Mouse (Mus musculus): ENCODE measurements around the gene Tmf1. TPM values are rescaled to one million over a fixed set of nuclear protein-coding genes. Genes with fewer than 3 reads are reported as not detected.

Gene Tmf1
- 39.4 and 47.4 TPM in 2 replicates for polyA plus RNA-seq (2021; fragmentation: Nextera tagmentation)
- long read RNA-seq, experiment 1, full-length matches to known transcripts = 1 of 28 reads
- long read RNA-seq, experiment 1, partial matches to known transcripts = 23 of 28 reads
- long read RNA-seq, experiment 1, other reads (novel, unspliced or antisense) = 4 of 28 reads
- long read RNA-seq, experiment 2, partial matches to known transcripts = 17 of 135 reads
- long read RNA-seq, experiment 2, other reads (novel, unspliced or antisense) = 118 of 135 reads

DNA sequence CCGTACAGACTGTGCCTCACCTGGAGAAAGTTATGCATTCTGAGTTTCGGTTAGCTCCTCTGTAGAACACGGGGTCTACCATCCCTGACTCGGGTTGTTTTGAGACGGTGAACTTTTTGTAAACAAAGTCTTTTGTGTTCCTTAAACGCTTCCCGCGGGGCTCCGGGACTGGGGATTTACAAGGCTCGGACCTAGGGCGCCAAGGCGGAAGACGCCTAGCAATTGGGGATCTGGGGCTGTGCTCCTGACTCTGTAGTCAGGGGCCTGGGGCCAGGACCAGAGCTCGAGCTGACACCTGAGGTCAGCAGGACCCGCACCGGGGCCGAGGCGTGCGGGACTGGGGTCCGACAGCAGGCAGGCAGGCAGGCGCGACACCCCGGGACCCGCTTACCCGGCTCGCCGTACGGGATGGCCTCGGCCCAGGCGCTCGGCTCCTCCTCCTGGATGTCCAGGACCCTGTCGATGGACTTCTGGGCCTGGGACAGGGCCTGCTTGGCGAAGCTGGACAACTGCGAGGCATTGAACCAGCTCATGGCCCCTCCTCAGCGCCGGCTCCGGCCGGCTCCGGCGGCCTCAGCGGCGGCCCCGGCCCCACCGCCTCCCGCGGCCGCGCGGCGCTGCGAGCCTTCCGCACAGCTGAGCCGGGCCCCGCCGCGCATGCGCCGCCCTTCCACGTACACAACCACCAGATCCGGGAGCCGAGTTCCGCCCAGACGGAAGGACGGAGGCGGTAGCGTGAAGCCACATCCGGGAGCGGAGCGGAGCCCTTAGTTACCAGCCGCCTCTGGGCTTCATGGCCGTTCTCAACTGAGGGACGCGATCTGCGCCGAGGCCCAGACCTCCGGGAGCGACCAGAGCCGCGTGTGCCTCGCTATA, at the start of gene Tmf1:
Gene Tmf1, minus strand, starts transcription at position 632 of the 876 bp plus-strand sequence.

DNA sequence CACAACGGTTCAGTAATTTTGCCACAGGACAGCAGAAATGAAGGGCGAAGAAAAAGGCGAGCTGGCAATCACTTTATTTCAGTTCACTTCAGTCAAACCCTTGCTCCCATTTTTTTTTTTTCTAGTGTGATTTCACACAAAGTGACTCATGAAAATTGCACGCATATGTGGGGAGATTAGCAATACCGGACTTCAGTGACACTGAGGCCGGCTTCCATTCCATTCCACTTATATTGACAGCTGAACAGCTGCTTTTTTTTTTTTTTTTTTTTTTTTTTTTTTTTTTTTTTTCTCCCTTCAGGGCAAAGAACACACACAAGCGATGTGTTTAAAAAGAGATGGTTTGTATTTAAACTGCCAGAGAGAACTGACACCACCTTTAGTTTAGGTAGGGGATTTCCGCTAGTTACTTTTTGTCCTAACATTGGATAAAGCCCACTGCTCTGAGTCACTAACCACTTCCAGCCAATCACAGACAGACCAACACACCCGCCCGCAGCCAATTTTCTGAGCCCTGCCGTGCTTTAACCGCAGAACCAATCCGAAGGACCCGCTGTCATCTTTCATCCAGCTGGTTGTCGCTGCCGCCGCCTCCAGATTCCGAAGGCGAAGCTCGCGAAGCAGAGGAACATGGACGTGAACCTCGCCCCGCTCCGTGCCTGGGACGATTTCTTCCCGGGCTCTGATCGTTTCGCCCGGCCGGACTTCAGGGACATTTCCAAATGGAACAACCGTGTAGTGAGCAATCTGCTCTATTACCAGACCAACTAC, 31.5 kb upstream of the Tmf1 start, which contains the start of gene Arl6ip5:
Gene Arl6ip5, plus strand, starts transcription at position 499 of the 771 bp plus-strand sequence.

DNA sequence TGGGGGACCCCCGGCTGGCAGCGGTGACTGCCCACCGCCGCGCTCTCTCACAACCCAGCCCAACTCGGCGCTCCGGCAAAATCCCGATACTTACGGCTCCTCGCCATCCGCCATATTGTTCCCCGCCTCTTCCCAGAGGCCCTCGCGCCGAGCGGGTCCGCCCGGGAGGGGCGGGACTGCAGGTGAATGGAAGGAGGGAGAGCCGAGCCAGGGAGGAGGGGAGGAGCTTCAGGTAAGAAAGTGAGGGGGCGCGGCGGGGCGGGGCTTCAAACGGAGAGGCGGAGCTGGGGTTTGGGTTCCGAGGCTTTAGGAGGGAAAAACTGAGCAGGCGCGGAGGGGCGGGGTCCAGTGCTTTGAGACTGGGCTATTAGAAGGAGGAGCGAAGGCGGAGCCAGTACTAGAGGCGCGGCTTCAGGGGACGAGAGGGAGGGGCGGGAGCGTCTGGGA, 26.5 kb upstream of the Tmf1 start, which contains the start of gene Uba3:
Gene Uba3, minus strand, starts transcription at position 209 of the 447 bp plus-strand sequence.

DNA sequence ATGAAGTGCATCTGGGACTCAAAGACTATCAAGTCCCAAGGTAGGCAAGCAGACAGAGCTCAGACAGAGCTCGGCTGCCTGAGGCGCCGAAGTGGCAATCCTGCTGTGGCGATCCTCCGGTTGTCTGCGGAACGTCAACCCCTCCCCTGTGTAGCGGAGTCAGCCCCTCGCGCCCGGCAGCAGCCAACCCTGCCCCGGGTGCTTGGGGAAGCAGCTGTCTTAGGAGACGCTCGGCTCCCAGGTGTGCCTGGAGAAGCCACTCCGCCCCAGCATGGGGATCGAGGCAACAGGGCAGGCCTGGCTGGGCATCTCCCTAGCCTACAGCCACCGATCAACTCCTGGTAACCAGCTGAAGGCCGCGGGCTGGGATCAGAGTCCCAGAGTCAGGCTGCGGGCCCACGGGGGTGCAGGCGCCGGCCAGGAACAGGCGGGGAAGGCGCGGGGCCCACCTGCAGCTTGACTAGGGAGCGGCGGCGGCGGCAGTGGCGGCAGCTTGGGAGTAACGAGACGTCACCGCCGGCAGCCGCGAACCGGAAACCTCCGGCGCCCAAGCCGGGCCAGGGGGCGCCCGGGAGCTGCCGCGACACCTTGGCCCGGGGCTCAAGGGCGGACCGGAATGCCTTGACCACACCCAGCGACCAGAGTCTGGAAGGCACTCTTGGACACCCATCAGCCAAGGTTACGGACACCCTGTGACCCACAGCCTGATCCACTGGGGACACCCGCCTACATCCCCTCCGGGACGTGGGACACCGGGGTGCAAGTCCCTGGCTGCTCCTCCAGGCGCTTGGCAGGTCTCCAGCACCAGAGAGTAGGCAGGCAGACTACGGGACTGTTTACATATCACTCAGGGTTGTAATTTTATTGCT, 30.3 kb downstream of the Tmf1 start, which contains the start of gene Eogt:
Gene Eogt, minus strand, starts transcription at position 800 of the 869 bp plus-strand sequence.

Other genes with a start within 250 kb of the Tmf1 start
- gene Fam19a4, start 118.7 kb downstream of the Tmf1 start, polyA plus RNA-seq (2021; fragmentation: Nextera tagmentation) = 0.23 and 0.67 TPM in 2 replicates
- gene Eogt, start 29.9 kb downstream of the Tmf1 start, polyA plus RNA-seq (2021; fragmentation: Nextera tagmentation) = 6.3 TPM in 2 replicates
- 46.9 and 55.7 TPM in 2 replicates for gene Uba3, start 26.5 kb upstream of the Tmf1 start, polyA plus RNA-seq (2021; fragmentation: Nextera tagmentation)
- 89.3 and 102 TPM in 2 replicates for gene Arl6ip5, start 31.6 kb upstream of the Tmf1 start, polyA plus RNA-seq (2021; fragmentation: Nextera tagmentation)
- gene Lmod3, start 73.6 kb upstream of the Tmf1 start, polyA plus RNA-seq (2021; fragmentation: Nextera tagmentation) = 0.06 and 0.09 TPM in 2 replicates

All from left cerebral cortex, adult 6 months (tissue).